Mouse (Mus musculus) spleen, adult 2 months (tissue): ENCODE measurements around the gene Foxf1. TPM values are rescaled to one million over a fixed set of nuclear protein-coding genes. Genes with fewer than 3 reads are reported as not detected.

ENCODE experiments used
- DNase-seq, 2 experiments: peaks; one replicate each; pipeline versions ENCODE4 v3.0.0 to v3.0.0-alpha.2; 2012 to 2021; ENCODE audit warnings: low spot score in 2 of 2, low read depth in 1 of 2
- H3K27ac ChIP-seq: fragments of 200-500 bp; 2 replicates; pipeline ENCODE4 v1.5.1; 2012; ENCODE audit warnings: low read length, inconsistent platforms; ENCODE audit not compliant: insufficient read depth
- H3K27me3 ChIP-seq: fragments of 200-500 bp; 2 replicates; pipeline ENCODE4 v1.6.1; 2012; ENCODE audit warnings: mild to moderate bottlenecking, moderate library complexity, low read length, inconsistent platforms; ENCODE audit not compliant: control insufficient read depth, insufficient read depth
- H3K36me3 ChIP-seq: fragments of 200-500 bp; 2 replicates; pipeline ENCODE4 v1.6.1; 2012; ENCODE audit warnings: mild to moderate bottlenecking, low read length, inconsistent platforms; ENCODE audit not compliant: control insufficient read depth, insufficient read depth
- H3K4me1 ChIP-seq: fragments of 200-500 bp; 2 replicates; pipeline ENCODE4 v1.6.1; 2011; ENCODE audit warnings: inconsistent platforms; ENCODE audit not compliant: control insufficient read depth, insufficient read depth, insufficient read length
- H3K4me3 ChIP-seq: fragments of 200-500 bp; 2 replicates; pipeline ENCODE4 v1.5.1; 2011; ENCODE audit warnings: mild to moderate bottlenecking, inconsistent platforms; ENCODE audit not compliant: insufficient read depth, insufficient read length; ENCODE audit errors: extremely low read depth
- CTCF ChIP-seq: fragments of 200-500 bp; IDR thresholded peaks from 2 replicates; pipeline ENCODE4 v1.5.1; 2011; ENCODE audit warnings: mild to moderate bottlenecking, inconsistent platforms; ENCODE audit not compliant: insufficient read depth, insufficient read length, insufficient replicate concordance; ENCODE audit errors: extremely low read depth
- POLR2A ChIP-seq: fragments of 200-500 bp; IDR thresholded peaks from 2 replicates; pipeline ENCODE4 v1.6.1; 2011; ENCODE audit warnings: low read depth, low read length, inconsistent platforms
- WGBS: fragments of 180-500 bp; shearing (Covaris S2); methylation state at CpG from one replicate; pipeline ENCODE4 v1.1.7; 2018; 5-methylcytosine and 5-hydroxymethylcytosine counted together
- polyA plus RNA-seq: library from polyadenylated mRNA; depleted of rRNA; stranded (reverse); fragments of >200 nt; gene quantifications from 2 replicates; pipeline ENCODE4 v1.2.3, GENCODE M21; 2012

The Foxf1 gene
- polyA plus RNA-seq, 1 experiment = 1.8 TPM

- H3K36me3 ChIP-seq = no peaks in the 10 kb centered on the region
- H3K27ac ChIP-seq = no peak overlapping the region
- TF ChIP-seq POLR2A (no peak), CTCF (no peak)
- 13% methylated on average over 13 of the region's 13 CpGs for WGBS
- no peak for DNase-seq
- no peak overlapping the region for H3K4me3 ChIP-seq
- no peaks in the 10 kb centered on the region for H3K4me1 ChIP-seq
- H3K27me3 ChIP-seq = peaks cover 30% of the 10 kb centered on the region
Observed at GRCm38 (mm10) chr8:121075936-121076335, 8.2 kb upstream of the Foxf1 start.

GRCm38 (mm10) chr8:121076555-121076954 lies 7.6 kb upstream of the Foxf1 start:
- H3K4me1 ChIP-seq = no peaks in the 10 kb centered on the region
- no peaks in the 10 kb centered on the region for H3K36me3 ChIP-seq
- TF ChIP-seq POLR2A = no peak
- no peak for TF ChIP-seq CTCF
- peaks cover 25% of the 10 kb centered on the region for H3K27me3 ChIP-seq
- H3K4me3 ChIP-seq = no peak overlapping the region
- no peak overlapping the region for H3K27ac ChIP-seq
- no peak for DNase-seq
- WGBS = 40% methylated on average over 7 of the region's 7 CpGs

GRCm38 (mm10) chr8:121078721-121079120 lies 5.5 kb upstream of the Foxf1 start:
- Histone ChIP-seq H3K36me3 (no peaks in the 10 kb centered on the region), H3K4me3 (no peak overlapping the region), H3K27me3 (peaks cover 27% of the 10 kb centered on the region)

GRCm38 (mm10) chr8:121079201-121079600 lies 5.0 kb upstream of the Foxf1 start:
- Histone ChIP-seq H3K36me3 (no peaks in the 10 kb centered on the region), H3K27ac (no peak overlapping the region), H3K27me3 (peaks cover 26% of the 10 kb centered on the region), H3K4me3 (no peak overlapping the region), H3K4me1 (no peaks in the 10 kb centered on the region; the same call in 1 of the 2 replicates)
- no peak for TF ChIP-seq POLR2A
- no peak for TF ChIP-seq CTCF
- 16% methylated on average over 7 of the region's 7 CpGs for WGBS
- DNase-seq = no peak

More at GRCm38 (mm10) chr8:121078721-121079120, 5.5 kb upstream of the Foxf1 start:
- TF ChIP-seq POLR2A (no peak), CTCF (no peak)
- DNase-seq = no peak
- 20% methylated on average over 14 of the region's 14 CpGs for WGBS
- Histone ChIP-seq H3K4me1 (no peaks in the 10 kb centered on the region; the same call in 1 of the 2 replicates), H3K27ac (no peak overlapping the region)

GRCm38 (mm10) chr8:121079944-121080343 lies 4.2 kb upstream of the Foxf1 start:
- peaks cover 4% of the 10 kb centered on the region; the same call in 1 of the 2 replicates for H3K4me1 ChIP-seq
- peaks cover 27% of the 10 kb centered on the region for H3K27me3 ChIP-seq
- 26% methylated on average over 12 of the region's 12 CpGs for WGBS

GRCm38 (mm10) chr8:121080361-121081090 lies 3.7 kb upstream of the Foxf1 start:
- no peak for DNase-seq
- H3K27me3 ChIP-seq = peaks cover 27% of the 10 kb centered on the region
- no peaks in the 10 kb centered on the region for H3K36me3 ChIP-seq
- TF ChIP-seq POLR2A (no peak), CTCF (no peak)
- WGBS = 5% methylated on average over 49 of the region's 49 CpGs
- peaks cover 4% of the 10 kb centered on the region; the same call in 1 of the 2 replicates for H3K4me1 ChIP-seq
- no peak overlapping the region for H3K27ac ChIP-seq
- H3K4me3 ChIP-seq = no peak overlapping the region

More at GRCm38 (mm10) chr8:121079944-121080343, 4.2 kb upstream of the Foxf1 start:
- no peaks in the 10 kb centered on the region for H3K36me3 ChIP-seq
- DNase-seq = no peak
- H3K4me3 ChIP-seq = no peak overlapping the region
- no peak for TF ChIP-seq CTCF
- TF ChIP-seq POLR2A = no peak
- no peak overlapping the region for H3K27ac ChIP-seq

- TF ChIP-seq POLR2A (no peak), CTCF (no peak)
- no peak for DNase-seq
- Histone ChIP-seq H3K4me1 (peaks cover 4% of the 10 kb centered on the region; the same call in 1 of the 2 replicates), H3K27ac (no peak overlapping the region), H3K36me3 (no peaks in the 10 kb centered on the region), H3K27me3 (peaks cover 25% of the 10 kb centered on the region), H3K4me3 (no peak overlapping the region)
- WGBS = 19% methylated on average over 7 of the region's 7 CpGs
Observed at GRCm38 (mm10) chr8:121081398-121081797, 2.8 kb upstream of the Foxf1 start.
